ENCODE assay signal across 10 mouse cellular contexts in the genomic region with DNA sequence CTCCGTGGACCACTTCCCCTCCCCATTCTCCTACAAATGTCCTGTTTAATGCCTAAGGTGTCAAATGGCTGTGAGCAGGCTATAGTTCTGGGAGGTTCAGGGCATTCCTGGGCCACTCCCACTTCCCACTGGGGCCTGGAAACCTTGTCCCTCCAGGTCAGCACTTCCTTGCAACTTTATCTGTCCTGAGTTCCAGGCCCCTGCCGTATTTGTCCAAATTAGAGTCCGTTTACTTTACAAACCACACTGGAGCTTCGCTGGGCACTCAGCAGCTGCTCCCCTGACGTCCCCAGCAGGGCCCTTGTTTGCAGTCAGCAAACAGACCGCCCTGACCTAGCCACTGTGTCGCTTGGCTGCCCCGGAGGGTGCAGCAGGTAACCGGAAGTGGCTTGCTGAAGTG. TPM values are rescaled to one million over a fixed set of nuclear protein-coding genes. Genes with fewer than 3 reads are reported as not detected.
A peak's percentile ranks its signal among the peaks of the same experiment; 100 is the strongest.
DNase-seq lines count a peak whose midpoint lies in the region; ATAC-seq and TF ChIP-seq lines count a peak whose summit lies in the region.
"Had no signal": no experiment of that assay in that cellular context is flagged by ENCODE, and none has a peak within 500 bp of the region (broad histone marks: within the 10 kb centered on the region; RNA-seq: fewer than 3 reads in every experiment).

No protein-coding gene starts in this region.

- H3K4me1 ChIP-seq in ES-Bruce4 (ENCODE audit: control insufficient read depth, insufficient read depth, low read length), result peaks cover 12% of the 10 kb centered on the region
- H3K4me1 ChIP-seq in forebrain, embryonic 11.5 days (replicated peaks; ENCODE audit: control insufficient read depth, insufficient read depth, low read length), result no peaks in the 10 kb centered on the region
- H3K4me1 ChIP-seq: forebrain, embryonic 13.5 days had no signal

- TF ChIP-seq EP300 in ES-Bruce4 (IDR thresholded peaks at IDR 0.05; ENCODE audit: insufficient read depth, low read depth, low read length), result 0 out of 2 replicates have a peak, but pooled peaks have one; percentile 21

- peak overlapping the region; percentile 14 for H3K4me3 ChIP-seq in ES-Bruce4 (ENCODE audit: low read depth, low read length)
- no peak overlapping the region for H3K4me3 ChIP-seq in forebrain, embryonic 11.5 days (ENCODE audit: low read depth, low read length)
- H3K4me3 ChIP-seq: forebrain, embryonic 13.5 days had no signal

- no peak for TF ChIP-seq CTCF in ES-Bruce4 (IDR thresholded peaks at IDR 0.05; ENCODE audit: low read depth, low read length)

- 24% methylated on average over 9 of the region's 9 CpGs for WGBS in forebrain, embryonic 11.5 days

- H3K27me3 ChIP-seq in ES-Bruce4 (ENCODE audit: control insufficient read depth, insufficient read depth, low read length, poor library complexity, severe bottlenecking), result no peaks in the 10 kb centered on the region
- no peaks in the 10 kb centered on the region for H3K27me3 ChIP-seq in forebrain, embryonic 11.5 days (ENCODE audit: control insufficient read depth, insufficient read depth, low read length)

- peak; percentile 25 to 33 for DNase-seq in B cell, adult 2 months
- DNase-seq in liver, result peak; percentile 59
- peak; percentile 32 for DNase-seq in lung, postnatal 25 days (ENCODE audit: low spot score)
- DNase-seq in right cerebral cortex, adult 2 months (ENCODE audit: low spot score in 2 of 2), result no peak
- no peak for DNase-seq in forebrain, embryonic 11.5 days (ENCODE audit: low spot score)
- no peak for DNase-seq in ovary, adult 18-20 months (ENCODE audit: low spot score)
- no peak for DNase-seq in cerebellum, adult 11-12 months

- peak overlapping the region; percentile 35; the same call in 1 of the 2 replicates for H3K9ac ChIP-seq in ES-Bruce4 (ENCODE audit: low read depth, poor library complexity, severe bottlenecking)
- H3K9ac ChIP-seq in forebrain, embryonic 11.5 days (ENCODE audit: low read length), result no peak overlapping the region
- H3K9ac ChIP-seq: forebrain, embryonic 13.5 days had no signal

- no peak for TF ChIP-seq POLR2A in ES-Bruce4 (IDR thresholded peaks at IDR 0.05; ENCODE audit: insufficient read depth, low read length)

- no peak overlapping the region for H3K4me2 ChIP-seq in forebrain, embryonic 11.5 days (ENCODE audit: low read depth, low read length, severe bottlenecking)
- H3K4me2 ChIP-seq: forebrain, embryonic 13.5 days had no signal

- no peaks in the 10 kb centered on the region for H3K9me3 ChIP-seq in ES-Bruce4 (replicated peaks; ENCODE audit: control insufficient read depth, insufficient read depth, low read length, poor library complexity, severe bottlenecking)
- H3K9me3 ChIP-seq in forebrain, embryonic 11.5 days (ENCODE audit: control insufficient read depth, low read length), result no peaks in the 10 kb centered on the region
- H3K9me3 ChIP-seq: forebrain, embryonic 13.5 days had no signal

- H3K27ac ChIP-seq in ES-Bruce4 (ENCODE audit: insufficient read depth, low read length), result peak overlapping the region; percentile 30; the same call in 1 of the 2 replicates
- H3K27ac ChIP-seq in forebrain, embryonic 11.5 days (ENCODE audit: low read depth, low read length), result no peak overlapping the region
- H3K27ac ChIP-seq: forebrain, embryonic 13.5 days; hindbrain, postnatal 0 days had no signal

- ATAC-seq in forebrain, embryonic 11.5 days (replicated peaks; ENCODE audit: low FRiP score), result no peak
- ATAC-seq: forebrain, embryonic 13.5 days; hindbrain, postnatal 0 days had no signal

- no peaks in the 10 kb centered on the region for H3K36me3 ChIP-seq in ES-Bruce4 (ENCODE audit: control insufficient read depth, insufficient read depth, low read length, poor library complexity, severe bottlenecking)
- H3K36me3 ChIP-seq in forebrain, embryonic 11.5 days (ENCODE audit: control insufficient read depth, insufficient read depth, low read length), result no peaks in the 10 kb centered on the region

RNA-seq across cellular contexts. Expression of a gene that starts 36.3 kb away (rescaled TPM):
- polyA plus RNA-seq in ES-Bruce4 (2011; ENCODE audit: insufficient read depth, insufficient read length, low read depth, missing spikeins), result 75.9 and 80.6 TPM in 2 replicates
- polyA plus RNA-seq in forebrain, embryonic 11.5 days (2014; fragmentation: Nextera tagmentation; extraction: Ambion mirVana), result 117 and 125 TPM in 2 replicates

RNA-seq across cellular contexts. Expression of a gene that starts 51.4 kb away (rescaled TPM):
- polyA plus RNA-seq in ES-Bruce4 (2011; ENCODE audit: insufficient read depth, insufficient read length, low read depth, missing spikeins), result 14.7 and 16.5 TPM in 2 replicates
- 21.6 and 25.0 TPM in 2 replicates for polyA plus RNA-seq in forebrain, embryonic 11.5 days (2014; fragmentation: Nextera tagmentation; extraction: Ambion mirVana)

Comparison
In these comparisons a context has a peak if more than half of its experiments do, and no peak if none do; other contexts are left out.
1. DNase-seq: peak in B cell, adult 2 months (2 of 2), liver (single experiment) and lung, postnatal 25 days (single experiment); none in right cerebral cortex, adult 2 months (0 of 2), forebrain, embryonic 11.5 days (single experiment), ovary, adult 18-20 months (single experiment) and cerebellum, adult 11-12 months (single experiment).